Mouse (Mus musculus) megakaryocyte, embryonic 14.5 days (primary cell): ENCODE data around the gene Far2.

ENCODE experiments used
- FLI1 ChIP-seq: IDR thresholded peaks from 2 replicates; pipeline ENCODE4 v1.6.1; 2012; ENCODE audit warnings: low read length, inconsistent platforms, mixed read lengths
- GATA1 ChIP-seq: IDR thresholded peaks from 3 replicates; pipeline ENCODE4 v1.6.1; 2012; ENCODE audit warnings: mixed read lengths, low read length, inconsistent platforms, borderline replicate concordance

DNA sequence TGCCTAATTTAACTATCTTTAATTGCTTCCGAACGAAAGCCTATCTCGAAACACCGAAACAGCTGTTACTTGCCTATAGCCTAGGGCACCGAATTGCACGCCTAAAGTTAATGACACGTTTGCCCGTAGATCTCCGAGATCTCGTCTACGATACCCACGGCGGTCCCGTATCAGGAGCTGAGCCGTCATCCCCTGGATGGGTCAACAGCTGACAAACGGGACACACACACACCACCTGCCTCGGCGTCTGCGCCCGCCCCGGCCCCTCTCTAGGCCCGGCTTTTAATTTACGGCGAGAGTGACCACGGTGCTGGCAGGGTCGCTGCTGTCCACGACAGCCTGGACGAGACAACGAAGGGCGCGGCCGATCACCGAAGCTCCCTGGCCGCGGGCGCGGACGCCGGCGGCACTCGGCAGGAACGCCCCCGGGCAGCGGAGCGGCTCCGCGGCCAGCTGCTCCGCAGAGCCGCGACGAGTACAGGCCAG, 164.4 kb downstream of the Far2 start:
- TF ChIP-seq GATA1 = no peak
- no peak for TF ChIP-seq FLI1
